Mouse (Mus musculus) embryonic stem cell, embryonic (primary cell): ENCODE results near the gene Olfr215.
"Not testable (repeated sequence)": the region's sequence is repeated elsewhere in the genome, so short reads cannot be mapped to it uniquely, and the experiment has no call there.

Experiments used
- CTCF ChIA-PET, 4 experiments: fragments of 300-600 bp in 2 of 4; fragments of 350-600 bp in 2 of 4; sonication (Branson Sonifier 250); formaldehyde crosslinking; loops; one replicate each; lab custom pipeline; 2022; ENCODE audit warnings: inconsistent platforms in 2 of 4; lab: Charles Lee
- POLR2A ChIA-PET, 4 experiments: fragments of 300-600 bp in 2 of 4; fragments of 350-600 bp in 2 of 4; sonication (Branson Sonifier 250); formaldehyde crosslinking; loops; one replicate each; lab custom pipeline; 2022; ENCODE audit warnings: antibody characterized with exemption in 4 of 4, inconsistent platforms in 1 of 4; lab: Charles Lee

The Olfr215 gene

DNA sequence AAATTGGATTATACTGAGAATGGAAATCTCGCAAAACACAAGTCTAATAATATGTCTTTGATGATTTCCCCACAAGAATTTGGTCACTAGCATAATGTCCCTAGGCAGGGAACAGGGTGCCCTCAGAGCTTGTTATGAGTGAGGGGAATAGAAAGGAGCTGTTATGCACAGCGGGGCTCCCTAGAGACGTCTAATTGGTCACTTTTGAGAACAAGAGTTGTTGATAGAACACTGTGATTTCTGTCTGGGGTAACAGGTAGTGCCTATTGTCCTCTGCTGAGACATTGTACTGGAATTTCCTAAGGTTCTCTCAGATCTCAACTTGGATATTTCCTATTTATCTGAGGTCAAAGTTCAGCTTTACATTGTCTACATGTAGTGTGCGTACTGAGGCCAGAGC, at the start of gene Olfr215:
Gene Olfr215, minus strand, starts transcription at position 101 of the 400 bp plus-strand sequence.
- CTCF ChIA-PET: no interaction called here
- POLR2A ChIA-PET: no interaction called here

- POLR2A ChIA-PET: interaction anchor here in 3 of 4 experiments (0.6 to 1.4 kb wide), 9 partner anchors 8 to 42 kb away, joined by 3 to 5 read pairs (median 3); partner anchors contain the start of gene Depp1 (in 2 of the 3)
- CTCF ChIA-PET: interaction anchor here (0.6 to 3.3 kb wide), 32 partner anchors 9 to 747 kb away, joined by 3 to 25 read pairs (median 4); partner anchors contain the start of genes Depp1 (in 1 of the 4) and Tmem72 (in 1 of the 4)
Observed at GRCm38 (mm10) chr6:116632129-116632528, 48.1 kb upstream of the Olfr215 start.

DNA sequence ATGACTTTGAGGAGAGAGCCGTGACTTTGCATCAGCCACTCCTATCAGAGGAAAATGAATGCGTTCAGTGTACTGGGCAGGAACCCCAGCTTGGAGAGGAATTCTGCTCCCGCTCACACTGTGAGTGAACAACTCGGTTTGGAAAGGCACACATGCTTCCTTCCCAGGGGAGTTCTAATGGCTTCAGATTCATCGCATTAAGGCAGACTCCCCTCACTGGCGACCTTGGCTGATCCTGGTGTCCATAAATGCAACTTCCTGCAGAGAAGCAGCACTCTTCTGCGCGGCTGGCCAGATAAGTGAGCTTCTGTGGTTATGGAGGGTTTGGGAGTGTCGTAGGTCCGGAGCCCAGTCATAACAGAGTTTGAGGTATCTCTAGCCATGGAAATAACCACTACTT, 45.8 kb upstream of the Olfr215 start:
- ChIA-PET POLR2A (interaction anchor here in 3 of 4 experiments (0.5 to 2.2 kb wide), 8 partner anchors 8 to 422 kb away, joined by 3 to 11 read pairs (median 4); partner anchors contain the start of gene Washc2 (in 1 of the 3)), CTCF (interaction anchor here in 2 of 4 experiments (0.5 to 3.3 kb wide), 3 partner anchors 12 to 616 kb away, joined by 5 to 25 read pairs (median 6); no protein-coding TSS in a partner anchor)

DNA sequence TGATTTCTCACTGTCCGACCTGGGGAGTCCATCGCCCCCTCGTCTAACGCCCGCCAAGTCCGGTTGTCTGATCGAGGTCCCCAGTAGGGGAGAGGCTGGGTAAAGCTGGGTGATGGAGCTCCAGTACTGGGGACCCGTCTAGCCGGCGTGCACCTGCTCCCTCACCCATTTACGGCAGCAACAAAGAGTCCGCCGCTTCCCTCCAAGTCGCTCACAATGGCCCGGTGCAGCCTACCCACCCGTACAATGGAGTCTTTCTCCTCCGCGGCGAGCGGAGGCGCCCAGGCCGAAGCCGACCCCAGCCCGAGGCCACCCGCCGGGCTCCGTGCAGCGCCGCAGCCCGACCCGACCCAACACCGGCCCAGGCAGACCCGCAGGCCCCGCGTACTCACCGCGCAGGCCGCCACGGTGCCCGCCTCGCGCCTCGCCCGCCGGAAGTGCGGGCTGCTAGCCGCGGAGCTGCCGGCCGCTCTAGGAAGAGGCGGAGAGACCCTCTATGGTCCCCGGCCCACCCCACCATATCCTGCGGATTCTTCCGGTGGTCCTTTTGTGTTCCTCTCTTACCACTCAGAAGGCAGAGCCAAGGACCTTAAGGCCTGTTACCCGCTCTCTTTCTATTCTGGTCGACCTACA, 44.7 kb upstream of the Olfr215 start, which contains the start of gene Zfp422:
Gene Zfp422, minus strand, starts transcription at position 461 of the 633 bp plus-strand sequence.
- CTCF ChIA-PET: interaction anchor here in 2 of 4 experiments (0.6 to 0.7 kb wide), 2 partner anchors 8 to 776 kb away, joined by 3 read pairs; no protein-coding TSS in a partner anchor
- POLR2A ChIA-PET: interaction anchor here in 3 of 4 experiments (0.6 to 2.5 kb wide), 19 partner anchors 8 to 1090 kb away, joined by 3 to 11 read pairs (median 4); partner anchors contain the start of genes Depp1 (in 1 of the 3), March8 (in 1 of the 3), Washc2 (in 1 of the 3) and Zfand4 (in 1 of the 3)

GRCm38 (mm10) chr6:116628095-116628494, 44.1 kb upstream of the Olfr215 start:
- ChIA-PET CTCF (interaction anchor here in 1 of 4 experiments (0.7 kb wide), 1 partner anchor 8 kb away, joined by 3 read pairs; no protein-coding TSS in a partner anchor), POLR2A (interaction anchor here in 3 of 4 experiments (0.6 to 2.5 kb wide), 17 partner anchors 9 to 1089 kb away, joined by 3 to 11 read pairs (median 4); partner anchors contain the start of genes Depp1 (in 1 of the 3), March8 (in 1 of the 3) and Zfand4 (in 1 of the 3))

GRCm38 (mm10) chr6:116626417-116626816, 42.4 kb upstream of the Olfr215 start:
- POLR2A ChIA-PET, CTCF ChIA-PET: not testable (repeated sequence)

DNA sequence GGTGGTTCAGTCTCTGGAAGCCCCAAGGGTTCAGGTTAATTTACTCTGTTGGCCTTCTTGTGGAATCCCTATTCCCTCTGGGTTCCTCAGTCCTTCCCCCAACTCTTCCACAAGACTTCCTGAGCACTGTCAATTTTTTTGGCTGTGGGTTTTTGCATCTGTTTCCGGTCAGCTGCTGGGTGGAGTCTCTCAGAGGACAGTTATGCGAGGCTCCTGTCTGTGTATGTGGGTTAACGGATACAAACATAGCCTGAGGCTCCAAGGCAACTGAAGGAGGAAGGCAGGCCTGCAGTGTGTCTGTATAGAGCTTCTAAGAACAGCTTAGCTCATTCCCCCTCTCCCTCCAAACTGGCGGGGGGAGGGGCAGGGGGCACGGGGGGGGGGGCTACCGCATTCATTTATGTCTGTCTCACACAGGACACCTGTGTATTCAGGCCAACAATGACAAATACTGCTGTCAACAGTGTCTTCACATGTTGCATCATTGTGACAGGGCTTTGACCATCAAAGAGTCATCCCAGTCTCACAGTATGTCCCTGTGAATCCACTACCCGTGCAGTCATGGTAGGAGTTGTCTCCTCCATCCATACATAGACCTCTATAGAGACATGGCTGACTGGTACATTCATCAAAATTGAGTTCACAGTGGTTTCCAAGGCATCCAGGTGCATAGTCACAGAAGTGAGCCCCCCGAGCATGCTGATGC, 37.5 kb upstream of the Olfr215 start:
- POLR2A ChIA-PET: interaction anchor here in 1 of 4 experiments (0.6 kb wide), 1 partner anchor 733 kb away, joined by 3 read pairs; no protein-coding TSS in a partner anchor
- CTCF ChIA-PET: no interaction called here

DNA sequence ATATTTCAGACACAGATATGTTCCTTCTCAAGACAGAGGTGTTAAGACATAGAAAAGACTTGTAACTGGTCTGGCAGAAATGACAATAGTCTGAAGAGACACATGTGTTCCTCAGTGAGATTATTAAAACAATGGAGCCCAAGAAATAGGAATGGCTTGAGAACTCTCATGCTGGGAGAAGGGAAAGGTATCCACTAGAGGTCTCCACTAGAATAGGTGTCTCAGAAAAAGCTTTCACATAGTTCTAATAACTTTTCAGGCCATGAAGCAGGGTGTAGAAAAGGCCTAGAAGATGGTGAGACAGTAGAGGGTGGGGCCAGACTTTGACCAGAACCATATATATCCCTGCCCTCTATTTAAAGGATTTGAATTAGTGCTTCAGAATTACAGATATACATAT, 34.1 kb upstream of the Olfr215 start:
- ChIA-PET POLR2A (no interaction called here), CTCF (interaction anchor here in 2 of 4 experiments (0.6 kb wide), 2 partner anchors 63 to 336 kb away, joined by 3 read pairs; no protein-coding TSS in a partner anchor)

- ChIA-PET POLR2A (interaction anchor here in 2 of 4 experiments (0.9 to 2.0 kb wide), 2 partner anchors 13 kb away, joined by 4 to 5 read pairs; partner anchors contain the start of gene Zfp422 (in 1 of the 2)), CTCF (interaction anchor here in 2 of 4 experiments (1.0 to 1.5 kb wide), 2 partner anchors 16 to 17 kb away, joined by 3 to 5 read pairs; no protein-coding TSS in a partner anchor)
Observed at GRCm38 (mm10) chr6:116615719-116616118, 31.7 kb upstream of the Olfr215 start.

DNA sequence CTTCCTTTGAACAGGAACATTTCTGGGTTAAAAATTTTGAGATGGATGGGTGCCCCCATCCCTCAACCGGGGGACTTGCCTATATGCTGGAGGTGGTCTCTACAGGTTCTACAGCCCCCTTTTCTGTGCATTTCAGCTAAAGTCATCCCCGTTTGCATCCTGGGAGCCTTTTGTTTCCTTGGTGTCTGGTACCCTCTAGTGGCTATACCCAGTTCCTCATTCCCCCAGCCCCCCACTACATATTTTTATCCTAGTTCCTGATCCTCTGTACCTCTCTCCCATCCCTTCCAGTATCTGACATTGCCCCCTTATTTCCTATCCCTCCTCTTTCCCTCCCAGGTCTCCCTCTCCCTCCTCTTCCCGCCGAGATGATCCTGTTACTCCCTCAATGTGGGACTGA, 23.2 kb upstream of the Olfr215 start:
- ChIA-PET CTCF (interaction anchor here in 1 of 4 experiments (0.7 kb wide), 1 partner anchor 1152 kb away, joined by 3 read pairs; no protein-coding TSS in a partner anchor), POLR2A (no interaction called here)

DNA sequence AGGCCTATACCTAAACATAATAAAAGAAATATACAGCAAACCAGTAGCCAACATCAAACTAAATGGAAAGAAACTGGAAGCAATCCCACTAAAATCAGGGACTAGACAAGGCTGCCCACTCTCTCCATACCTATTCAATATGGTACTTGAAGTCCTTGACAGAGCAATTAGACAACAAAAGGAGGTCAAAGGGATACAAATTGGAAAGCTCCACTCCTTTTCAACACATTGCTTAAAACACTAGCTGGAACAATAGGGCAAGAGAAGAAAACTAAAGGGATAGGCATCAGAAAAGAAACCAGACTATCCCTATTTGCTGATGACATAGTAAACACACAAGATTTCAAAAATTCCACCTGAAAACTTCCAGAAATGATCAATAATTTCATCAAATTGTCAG, 17.0 kb upstream of the Olfr215 start:
- POLR2A ChIA-PET, CTCF ChIA-PET: not testable (repeated sequence)

- CTCF ChIA-PET: interaction anchor here (0.6 to 2.6 kb wide), 16 partner anchors 10 to 681 kb away, joined by 3 to 14 read pairs (median 4); no protein-coding TSS in a partner anchor
- POLR2A ChIA-PET: no interaction called here
Observed at GRCm38 (mm10) chr6:116569834-116570233, 14.2 kb downstream of the Olfr215 start.

GRCm38 (mm10) chr6:116554952-116555351, 29.0 kb downstream of the Olfr215 start:
- ChIA-PET POLR2A (no interaction called here), CTCF (no interaction called here)

DNA sequence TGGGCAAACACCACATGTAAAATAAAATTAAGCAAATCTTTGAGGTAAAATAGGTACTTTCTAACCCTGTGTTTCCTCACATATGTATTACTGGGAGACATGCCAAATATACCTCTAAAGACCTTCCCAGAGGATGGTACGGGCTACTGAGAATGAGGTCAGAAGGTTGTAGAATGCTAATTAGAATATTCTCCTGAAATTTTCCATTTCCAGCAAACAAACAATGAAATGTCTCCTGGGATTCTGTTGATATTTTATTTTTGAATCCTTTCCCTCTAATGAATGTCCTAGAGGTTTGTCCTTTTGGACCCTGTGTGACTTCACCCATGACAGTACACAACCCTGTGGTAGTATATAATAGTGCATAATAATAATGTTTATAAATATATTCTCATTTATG, 30.1 kb downstream of the Olfr215 start, which contains the start of gene Olfr214:
Gene Olfr214, plus strand, starts transcription at position 301 of the 400 bp plus-strand sequence.
- ChIA-PET CTCF (no interaction called here), POLR2A (no interaction called here)

- CTCF ChIA-PET, POLR2A ChIA-PET: not testable (repeated sequence)
Observed at GRCm38 (mm10) chr6:116550841-116551240, 33.2 kb downstream of the Olfr215 start, which contains the start of gene Gm5580. Gene Gm5580 (plus strand): TSS chr6:116551141.

DNA sequence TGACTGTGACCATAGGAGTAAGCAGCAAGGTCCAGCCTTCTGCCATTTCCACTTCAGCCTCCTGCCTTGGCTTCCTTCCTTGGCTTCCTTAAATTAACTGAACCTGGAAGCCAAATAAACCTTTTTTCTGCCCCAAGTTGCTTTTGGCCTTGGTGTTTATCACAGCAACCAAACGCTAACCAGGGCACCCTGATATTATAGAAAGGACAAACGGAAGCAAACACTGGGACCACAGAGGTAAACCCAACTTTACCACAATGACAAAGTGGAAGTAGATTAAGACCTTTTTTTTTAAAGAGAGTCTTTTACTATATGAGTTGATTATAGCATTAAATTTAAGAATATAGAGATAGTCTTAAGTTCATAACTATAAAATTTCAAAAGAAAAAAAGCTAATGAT, 41.5 kb downstream of the Olfr215 start:
- POLR2A ChIA-PET: no interaction called here
- CTCF ChIA-PET: no interaction called here

GRCm38 (mm10) chr6:116538156-116538555, 45.8 kb downstream of the Olfr215 start, which contains the start of gene Olfr213:
Gene Olfr213 (plus strand): TSS chr6:116538456.
- POLR2A ChIA-PET: no interaction called here
- CTCF ChIA-PET: no interaction called here
